Mouse (Mus musculus) forebrain, embryonic 14.5 days (tissue): ENCODE data around the gene Exph5. TPM values are rescaled to one million over a fixed set of nuclear protein-coding genes. Genes with fewer than 3 reads are reported as not detected.

Experiments
- ATAC-seq: fragments of 200-750 bp; cut with Nextera tagmentation; 2 replicates; pipeline ENCODE4 v1.8.0; 2017; ENCODE audit warnings: mild to moderate bottlenecking, moderate library complexity
- DNase-seq: peaks from one replicate; pipeline ENCODE4 v3.0.0-alpha.2; 2015; ENCODE audit warnings: low spot score
- H3K27ac ChIP-seq: fragments of 300-500 bp; sonication (generic); 2 replicates; pipeline ENCODE4 v1.5.1; 2014; ENCODE audit warnings: low read depth, mild to moderate bottlenecking, control low read depth, low read length, moderate library complexity
- H3K27me3 ChIP-seq: fragments of 300-500 bp; sonication (generic); replicated peaks from 2 replicates; pipeline ENCODE4 v1.6.1; 2014; ENCODE audit warnings: low read length, control low read depth, mixed read lengths; ENCODE audit not compliant: control insufficient read depth, insufficient read depth
- H3K36me3 ChIP-seq: fragments of 300-500 bp; sonication (generic); 2 replicates; pipeline ENCODE4 v1.6.1; 2014; ENCODE audit warnings: low read length, control low read depth; ENCODE audit not compliant: control insufficient read depth, insufficient read depth
- H3K4me1 ChIP-seq: fragments of 300-500 bp; sonication (generic); 2 replicates; pipeline ENCODE4 v1.6.1; 2014; ENCODE audit warnings: antibody characterized with exemption, low read length, control low read depth; ENCODE audit not compliant: control insufficient read depth, insufficient read depth
- H3K4me2 ChIP-seq: fragments of 300-500 bp; sonication (generic); 2 replicates; pipeline ENCODE4 v1.6.1; 2014; ENCODE audit warnings: mild to moderate bottlenecking, control low read depth, low read length
- H3K4me3 ChIP-seq: fragments of 300-500 bp; sonication (generic); 2 replicates; pipeline ENCODE4 v1.5.1; 2014; ENCODE audit warnings: low read depth, low read length, control low read depth
- H3K9ac ChIP-seq: fragments of 300-500 bp; sonication (generic); 2 replicates; pipeline ENCODE4 v1.6.1; 2014; ENCODE audit warnings: mild to moderate bottlenecking, low read length, control low read depth, moderate library complexity
- H3K9me3 ChIP-seq: fragments of 300-500 bp; sonication (generic); replicated peaks from 2 replicates; pipeline ENCODE4 v1.6.1; 2016; ENCODE audit warnings: low read length, control low read depth, mixed read lengths; ENCODE audit not compliant: control insufficient read depth
- WGBS: fragments of 180-500 bp; shearing (Covaris S2); extraction: QIAGEN DNeasy Blood & Tissue Kit; methylation state at CpG from one replicate; pipeline ENCODE4 v1.1.7; 2014; 5-methylcytosine and 5-hydroxymethylcytosine counted together
- polyA plus RNA-seq: library from polyadenylated mRNA; unstranded; fragments of >200 nt; fragmentation: Nextera tagmentation; extraction: Ambion mirVana; gene quantifications from 2 replicates; pipeline ENCODE4 v1.2.1, GENCODE M21; 2014

Gene Exph5
- polyA plus RNA-seq, 1 experiment from 2014 or later, result 0.05 TPM

DNA sequence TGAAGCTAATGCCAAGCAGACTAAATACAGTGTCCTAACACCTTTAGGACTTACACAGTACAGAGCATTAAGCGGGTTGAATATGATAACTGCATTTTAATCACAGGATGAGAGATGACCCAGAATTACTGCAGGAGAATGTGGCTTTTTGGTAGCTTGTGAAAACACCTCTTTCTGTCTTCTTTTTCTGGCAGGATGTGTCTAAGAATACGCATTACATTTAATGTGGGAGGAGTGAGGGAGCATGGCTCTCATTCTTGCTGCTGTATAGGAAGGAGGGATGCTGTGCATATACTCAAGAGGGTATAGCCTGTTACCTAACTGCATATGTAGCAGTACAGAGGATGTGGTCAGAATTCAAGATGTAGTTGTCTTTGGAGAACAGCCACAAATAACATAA, 26.7 kb downstream of the Exph5 start:
- Histone ChIP-seq H3K36me3 (no peaks in the 10 kb centered on the region), H3K4me2 (no peak overlapping the region), H3K27ac (no peak overlapping the region), H3K27me3 (no peaks in the 10 kb centered on the region), H3K9ac (no peak overlapping the region), H3K4me3 (no peak overlapping the region), H3K9me3 (peaks cover 5% of the 10 kb centered on the region; the same call in 1 of the 2 replicates), H3K4me1 (no peaks in the 10 kb centered on the region)
- DNase-seq (no peak), ATAC-seq (no peak)
- 91% methylated on average over 2 of the region's 2 CpGs for WGBS

DNA sequence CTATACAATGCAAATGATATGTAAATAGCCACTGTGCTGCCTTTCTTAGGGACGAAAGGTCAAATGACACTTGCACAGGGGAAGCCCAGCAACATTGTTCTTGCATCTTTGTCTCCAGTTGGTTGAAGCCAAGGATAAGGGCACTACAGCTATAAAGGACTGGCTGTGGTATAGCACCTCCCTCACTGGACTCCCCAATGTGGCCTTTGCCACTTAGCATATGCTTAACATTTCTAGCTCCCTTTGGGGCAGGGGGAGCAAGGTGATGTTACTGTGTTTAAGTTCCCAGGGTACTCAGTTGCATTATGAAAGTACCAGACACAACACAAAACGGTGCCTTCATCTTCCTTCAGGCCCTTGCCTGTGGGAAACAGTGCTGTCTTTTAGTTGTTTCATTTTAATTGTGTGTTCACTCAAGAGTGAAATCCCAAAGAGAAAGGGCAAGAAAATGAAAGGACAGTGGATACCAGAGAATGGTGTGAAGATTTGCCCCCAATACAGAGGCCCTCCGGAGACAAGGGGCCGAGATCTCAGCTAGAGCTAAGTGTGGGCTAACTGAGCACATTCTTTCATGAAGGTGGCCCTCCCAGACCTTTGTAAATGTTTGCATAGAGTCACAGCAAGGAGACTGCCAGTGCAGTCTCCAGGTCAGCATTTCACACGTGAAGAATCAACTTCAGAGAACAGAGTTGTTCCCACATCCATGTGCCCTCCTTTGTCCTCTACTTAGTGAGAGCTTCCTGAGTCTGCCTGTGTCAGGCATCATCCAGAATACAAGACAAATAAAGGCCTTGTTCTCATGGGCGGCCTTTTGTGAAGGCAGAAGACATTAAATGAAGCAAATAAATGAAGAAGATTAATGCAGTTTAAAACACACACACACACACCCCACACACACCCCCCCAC, 28.1 kb downstream of the Exph5 start:
- DNase-seq, result no peak
- H3K9ac ChIP-seq, result no peak overlapping the region

DNA sequence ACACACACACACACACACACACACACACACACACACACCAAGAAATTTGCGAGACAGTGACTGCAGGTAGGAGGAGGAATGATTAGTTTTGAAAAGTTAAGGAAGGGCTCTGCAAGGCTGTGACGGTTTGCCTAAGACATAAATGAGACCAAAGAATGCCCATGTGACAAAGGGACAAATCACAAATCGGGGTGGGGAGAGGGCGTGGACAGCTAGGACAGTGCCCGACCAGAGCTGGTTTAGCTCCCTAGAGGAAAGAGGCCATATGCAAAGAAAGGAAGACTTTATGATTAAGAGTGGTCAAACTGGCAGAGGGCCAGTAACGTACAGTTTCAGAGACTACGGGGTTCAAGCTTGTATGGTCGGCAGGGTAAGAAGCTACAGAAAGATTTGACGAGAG, 28.8 kb downstream of the Exph5 start:
- 74% methylated on average over 9 of the region's 9 CpGs for WGBS
- Histone ChIP-seq H3K36me3 (no peaks in the 10 kb centered on the region), H3K4me1 (no peaks in the 10 kb centered on the region), H3K4me3 (no peak overlapping the region), H3K9me3 (peaks cover 5% of the 10 kb centered on the region; the same call in 1 of the 2 replicates), H3K27me3 (no peaks in the 10 kb centered on the region), H3K4me2 (no peak overlapping the region), H3K27ac (no peak overlapping the region), H3K9ac (no peak overlapping the region)
- DNase-seq, result no peak
- ATAC-seq, result no peak

More for the DNA sequence above, 28.1 kb downstream of the Exph5 start:
- Histone ChIP-seq H3K9me3 (peaks cover 5% of the 10 kb centered on the region; the same call in 1 of the 2 replicates), H3K4me1 (no peaks in the 10 kb centered on the region), H3K36me3 (no peaks in the 10 kb centered on the region), H3K27ac (no peak overlapping the region), H3K4me3 (no peak overlapping the region), H3K27me3 (no peaks in the 10 kb centered on the region), H3K4me2 (no peak overlapping the region)
- WGBS, result 16% methylated on average over 6 of the region's 6 CpGs
- no peak for ATAC-seq

DNA sequence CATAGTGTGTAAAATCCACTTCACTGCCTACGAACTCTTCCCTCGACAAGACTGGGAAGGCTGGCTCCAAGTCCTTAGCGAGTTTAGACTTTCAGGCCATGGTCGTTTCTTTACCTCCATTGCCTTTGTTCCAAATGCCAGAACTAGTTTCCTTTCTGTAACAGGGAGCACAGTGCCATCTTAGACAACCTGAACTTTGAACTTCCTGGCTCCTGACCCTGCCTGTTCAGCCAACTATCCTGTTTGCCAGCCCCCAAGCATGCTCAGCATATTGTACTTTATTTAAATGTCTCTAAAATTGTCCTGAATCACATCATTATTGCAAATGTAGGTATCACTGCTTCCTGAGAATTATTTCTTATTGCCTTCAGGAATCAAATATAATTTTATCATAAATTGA, 32.0 kb downstream of the Exph5 start:
- no peak for ATAC-seq
- Histone ChIP-seq H3K36me3 (no peaks in the 10 kb centered on the region), H3K4me3 (no peak overlapping the region), H3K9me3 (peaks cover 5% of the 10 kb centered on the region; the same call in 1 of the 2 replicates), H3K9ac (no peak overlapping the region), H3K4me2 (no peak overlapping the region), H3K27ac (no peak overlapping the region), H3K27me3 (no peaks in the 10 kb centered on the region), H3K4me1 (no peaks in the 10 kb centered on the region)
- 82% methylated on average over 4 of the region's 4 CpGs for WGBS
- DNase-seq, result no peak

DNA sequence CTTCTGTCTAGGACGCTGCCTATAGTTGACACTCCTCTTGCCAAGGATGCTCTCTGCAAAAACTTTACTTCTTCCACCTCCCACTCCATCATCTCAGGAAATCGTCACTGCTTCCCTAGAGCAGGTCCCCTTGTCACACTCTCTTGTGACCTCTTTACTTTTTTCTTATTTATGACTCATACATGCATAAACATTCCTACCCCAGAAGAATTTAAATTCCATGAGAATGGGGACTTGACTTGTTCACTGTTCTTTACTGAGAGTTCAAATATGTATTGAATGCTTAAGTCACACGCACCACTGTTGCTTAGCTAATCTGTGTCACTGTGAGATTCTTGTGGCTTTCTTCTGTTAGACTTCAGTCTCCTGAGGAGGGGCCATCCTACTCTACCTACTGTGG, 33.7 kb downstream of the Exph5 start:
- WGBS, result 86% methylated on average over 3 of the region's 3 CpGs

DNA sequence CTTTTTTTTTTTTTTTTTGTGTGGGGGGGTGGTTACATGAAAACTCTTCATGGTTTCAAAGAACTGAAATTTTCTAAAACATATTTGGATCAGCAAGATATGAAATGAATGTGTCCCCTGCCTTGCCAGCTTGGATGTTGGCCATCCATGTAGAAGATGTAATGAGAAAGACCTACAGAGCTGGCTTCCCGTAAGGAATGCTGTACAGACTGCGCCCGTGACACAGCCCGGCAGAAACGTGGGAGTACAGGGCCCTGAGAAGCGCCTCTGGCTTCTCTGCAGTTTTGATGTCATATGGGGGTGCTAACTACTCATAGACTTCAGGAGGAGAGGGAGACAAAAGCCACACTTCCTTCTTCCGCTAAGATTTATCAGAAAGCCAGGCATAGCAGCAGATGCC, 38.1 kb downstream of the Exph5 start:
- no peaks in the 10 kb centered on the region for H3K9me3 ChIP-seq
- peaks cover 7% of the 10 kb centered on the region for H3K4me1 ChIP-seq
- DNase-seq, result no peak
- 0 out of 2 replicates have a peak, but pooled peaks cover 5% of the 10 kb centered on the region for H3K27me3 ChIP-seq
- H3K9ac ChIP-seq, result no peak overlapping the region
- H3K4me2 ChIP-seq, result no peak overlapping the region
- H3K4me3 ChIP-seq, result no peak overlapping the region
- H3K36me3 ChIP-seq, result no peaks in the 10 kb centered on the region
- WGBS, result 86% methylated on average over 7 of the region's 7 CpGs
- no peak for ATAC-seq
- H3K27ac ChIP-seq, result no peak overlapping the region

More for the DNA sequence above, 33.7 kb downstream of the Exph5 start:
- Histone ChIP-seq H3K4me3 (no peak overlapping the region), H3K27ac (no peak overlapping the region), H3K4me1 (no peaks in the 10 kb centered on the region), H3K9me3 (peaks cover 5% of the 10 kb centered on the region; the same call in 1 of the 2 replicates), H3K4me2 (no peak overlapping the region), H3K27me3 (no peaks in the 10 kb centered on the region), H3K36me3 (no peaks in the 10 kb centered on the region), H3K9ac (no peak overlapping the region)
- ATAC-seq (no peak), DNase-seq (no peak)

DNA sequence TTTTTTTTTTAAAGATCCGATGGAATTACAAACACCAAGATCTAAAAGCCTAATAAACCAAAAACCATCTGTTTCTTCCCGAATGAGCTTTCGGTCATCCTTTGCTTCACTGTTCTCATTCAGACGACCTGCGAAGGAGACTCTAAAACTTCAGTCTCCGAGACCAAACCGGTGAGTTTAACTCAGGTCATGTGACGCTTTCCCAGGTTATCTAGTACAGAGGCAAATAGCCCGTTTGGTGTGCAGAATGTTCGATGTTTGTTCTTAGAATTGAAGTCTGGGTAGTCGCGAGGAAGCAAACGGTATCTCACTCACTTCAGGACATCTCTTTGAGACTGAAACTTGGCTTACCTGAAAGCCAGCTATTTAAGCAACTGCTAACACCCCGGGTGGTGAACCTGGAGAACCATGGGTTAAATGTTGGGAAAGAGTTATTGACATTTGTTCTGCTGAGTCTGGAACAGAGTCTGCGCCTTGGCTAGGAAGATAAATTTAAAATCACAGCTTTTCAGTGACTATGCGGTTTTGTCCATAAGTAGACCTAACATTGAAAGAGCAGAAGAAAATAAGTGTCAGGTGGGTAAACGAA, 39.0 kb downstream of the Exph5 start:
- DNase-seq (peak; percentile 1), ATAC-seq (no peak)
- peak overlapping the region; percentile 50; the same call in 1 of the 2 replicates for H3K9ac ChIP-seq
- H3K27ac ChIP-seq, result no peak overlapping the region
- WGBS, result 47% methylated on average over 17 of the region's 17 CpGs
- H3K4me3 ChIP-seq, result peak overlapping the region; percentile 29
- 0 out of 2 replicates have a peak, but pooled peaks cover 5% of the 10 kb centered on the region for H3K27me3 ChIP-seq
- H3K4me2 ChIP-seq, result peak overlapping the region; percentile 61
- peaks cover 7% of the 10 kb centered on the region for H3K4me1 ChIP-seq
- H3K36me3 ChIP-seq, result no peaks in the 10 kb centered on the region
- no peaks in the 10 kb centered on the region for H3K9me3 ChIP-seq

DNA sequence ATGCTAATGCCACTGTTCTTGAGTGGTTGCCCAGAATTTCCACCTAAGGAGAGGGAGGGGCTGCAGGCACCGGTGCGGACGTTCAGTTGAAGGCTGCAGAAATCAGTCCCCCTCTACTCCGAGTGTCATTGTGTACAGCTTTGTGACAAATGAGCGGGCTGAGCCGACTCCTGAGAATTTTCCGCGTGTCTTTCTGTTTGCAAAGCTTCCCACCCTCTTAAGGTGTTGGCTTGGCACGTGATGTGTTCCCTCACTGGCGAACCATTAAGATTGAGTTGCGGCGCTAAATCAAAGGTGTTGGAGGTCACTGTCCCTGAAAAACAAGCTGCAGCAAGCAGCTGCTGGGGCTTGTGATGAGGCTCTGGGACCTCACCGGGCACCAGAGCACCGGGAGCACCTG, 39.5 kb downstream of the Exph5 start:
- 8% methylated on average over 14 of the region's 14 CpGs for WGBS
- DNase-seq, result peak; percentile 43
- H3K9me3 ChIP-seq, result no peaks in the 10 kb centered on the region
- peaks cover 7% of the 10 kb centered on the region for H3K4me1 ChIP-seq
- H3K9ac ChIP-seq, result peak overlapping the region; percentile 50; the same call in 1 of the 2 replicates
- no peak overlapping the region for H3K27ac ChIP-seq
- peak; percentile 34; the same call in 1 of the 2 replicates for ATAC-seq
- H3K4me3 ChIP-seq, result peak overlapping the region; percentile 29
- peak overlapping the region; percentile 61 for H3K4me2 ChIP-seq
- no peaks in the 10 kb centered on the region for H3K36me3 ChIP-seq
- 0 out of 2 replicates have a peak, but pooled peaks cover 5% of the 10 kb centered on the region for H3K27me3 ChIP-seq
